Mouse (Mus musculus): ENCODE data around the gene Rab9b.

DNA sequence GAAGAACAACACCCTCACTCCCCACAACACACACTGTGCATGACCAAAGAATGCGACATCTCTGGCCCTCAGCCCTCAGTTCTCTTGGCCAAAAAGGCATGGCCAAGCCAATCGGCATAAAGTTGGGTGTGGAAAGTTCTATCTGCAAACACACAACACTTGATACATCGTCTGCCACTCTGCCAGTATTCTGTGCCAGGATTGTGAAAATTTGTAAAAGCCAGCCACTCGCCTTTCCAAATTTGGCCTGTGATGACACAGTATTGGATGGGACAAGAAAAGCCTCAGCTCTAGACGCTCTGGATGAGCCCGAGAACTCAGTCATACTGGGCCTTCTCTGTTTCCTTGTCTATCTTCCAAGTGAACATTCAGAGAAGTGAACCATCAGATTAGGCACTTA lies 48.8 kb downstream of the Rab9b start:
- TF ChIP-seq CTCF (conservative IDR thresholded peaks at IDR 0.05; ENCODE audit: low read length), result no peak
- TF ChIP-seq NANOG (IDR thresholded peaks at IDR 0.05; ENCODE audit: borderline replicate concordance, low read length), result no peak

Data from E14TG2a.4 (cell line).